Mouse (Mus musculus): Measurements from ENCODE around the gene Gm19965.

Gm19965 gene

GRCm38 (mm10) chr1:116802683-116803082 lies at the start of gene Gm19965:
Gene Gm19965 (plus strand): TSS chr1:116802983.
- no peak for DNase-seq

DNA sequence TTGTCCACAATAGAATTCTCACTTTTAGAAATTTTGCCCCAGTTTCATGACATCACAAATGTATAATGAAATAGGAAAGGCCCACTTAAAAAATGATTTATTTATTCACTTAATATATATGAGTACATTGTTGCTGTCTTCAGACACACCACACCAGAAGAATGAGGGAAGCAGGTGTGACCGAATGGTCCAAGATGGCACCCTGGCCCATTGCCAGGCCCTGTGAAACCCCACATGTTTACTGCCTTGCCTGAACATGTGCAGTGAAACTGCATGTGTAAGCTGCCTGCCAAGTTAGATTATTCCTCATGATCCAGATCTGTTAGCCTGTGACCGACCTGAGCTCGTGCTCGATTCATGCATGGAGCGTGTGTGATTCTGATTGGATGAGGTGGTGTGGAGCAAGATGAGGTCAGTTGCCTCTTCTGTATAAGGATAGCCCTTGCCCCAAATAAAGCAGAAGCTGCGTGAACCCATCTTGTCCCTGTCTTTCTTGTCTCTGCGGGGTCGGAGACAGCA lies 20.3 kb upstream of the Gm19965 start:
- no peak for DNase-seq

Data from kidney, postnatal 10 days (tissue).